Mouse (Mus musculus) erythroid progenitor cell, adult 5-6 weeks (primary cell): ENCODE measurements around the gene Zglp1. TPM values are rescaled to one million over a fixed set of nuclear protein-coding genes. Genes with fewer than 3 reads are reported as not detected.

Source experiments
- ATAC-seq: replicated peaks from 2 replicates; pipeline ENCODE4 v1.8.0; 2016; ENCODE audit warnings: moderate number of reproducible peaks, mild to moderate bottlenecking, moderate TSS enrichment, inconsistent platforms; ENCODE audit not compliant: poor library complexity, low FRiP score, severe bottlenecking
- total RNA-seq, 2 experiments: library from RNA; stranded (forward) in 1 of 2; stranded (reverse) in 1 of 2; fragments of 150-400 nt in 1 of 2; fragments of 186-747, 209-891 nt in 1 of 2; gene quantifications; 2 replicates each; pipeline versions ENCODE4 v1.2.3 to v1.2.4; 2015 to 2017; ENCODE audit warnings: low replicate concordance in 2 of 2

Zglp1 gene
- 6.8 TPM in 1 of 2 replicates, not detected in the other for total RNA-seq (2015; ENCODE audit: low replicate concordance)
- total RNA-seq (2017; ENCODE audit: low replicate concordance): not detected in 2 replicates

DNA sequence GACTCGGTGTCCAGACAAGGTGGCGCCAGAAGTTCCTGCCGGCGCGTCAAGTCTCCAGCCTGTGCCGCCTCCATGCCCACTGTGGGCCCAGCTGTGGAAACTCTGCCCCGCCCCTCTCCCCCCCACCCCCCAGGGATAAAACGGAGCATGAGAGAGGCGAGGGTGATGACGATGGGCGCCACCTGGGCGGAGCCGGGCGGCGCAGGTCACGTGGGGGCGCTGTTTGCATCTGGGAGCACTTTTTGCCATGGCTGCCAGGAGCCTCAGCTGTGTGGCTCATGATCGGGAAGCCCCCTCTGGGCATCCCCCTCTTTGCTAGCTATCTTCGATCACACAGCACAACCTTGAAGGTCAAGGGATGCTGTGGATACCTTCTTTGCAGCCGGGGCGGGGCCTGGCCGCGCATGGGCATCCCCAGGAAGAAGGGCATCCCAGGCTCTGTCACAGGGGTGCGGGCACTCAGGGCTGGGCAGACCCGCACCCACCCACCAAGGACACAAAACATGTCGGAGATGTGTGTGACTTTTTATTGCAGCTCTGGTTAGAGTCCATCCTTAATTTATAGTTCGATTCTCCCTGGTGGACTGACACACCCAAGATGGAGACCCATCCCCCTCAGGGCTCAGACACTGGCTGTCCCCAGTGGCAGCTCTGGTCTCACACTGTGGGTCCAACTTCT, at the start of gene Zglp1:
Gene Zglp1 (minus strand): TSS at position 88 of the 679 bp plus-strand sequence.
- ATAC-seq: no peak

- no peak for ATAC-seq
These were observed 48.2 kb upstream of the Zglp1 start for GRCm38 (mm10) chr9:21115105-21115504.

- ATAC-seq: no peak
These were observed 47.3 kb upstream of the Zglp1 start for GRCm38 (mm10) chr9:21114190-21114589.

GRCm38 (mm10) chr9:21113751-21114150, 46.9 kb upstream of the Zglp1 start:
- ATAC-seq: no peak

GRCm38 (mm10) chr9:21107607-21108237, 40.8 kb upstream of the Zglp1 start:
- no peak for ATAC-seq

GRCm38 (mm10) chr9:21105760-21106564, 39.1 kb upstream of the Zglp1 start:
- peak; percentile 92 for ATAC-seq

- ATAC-seq: no peak
These were observed 37.9 kb upstream of the Zglp1 start for GRCm38 (mm10) chr9:21104814-21105213.

DNA sequence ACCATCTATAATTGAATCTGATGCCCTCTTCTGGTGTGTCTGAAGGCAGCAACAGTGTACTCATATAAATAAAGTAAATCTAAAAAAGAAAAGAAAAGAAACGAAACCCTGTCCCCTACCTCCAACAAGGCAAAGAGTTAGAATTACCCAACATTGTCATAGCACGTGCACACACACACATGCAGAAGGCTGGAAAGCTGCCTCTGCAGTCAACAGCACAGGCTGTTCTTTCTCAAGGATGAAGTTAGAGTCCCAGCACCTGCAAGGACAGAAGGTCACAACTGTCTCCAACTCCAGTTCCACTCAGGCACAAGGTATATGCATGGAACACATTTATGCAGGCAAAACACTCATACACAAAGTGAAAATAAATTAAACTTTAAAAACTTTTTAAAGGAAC, 35.2 kb upstream of the Zglp1 start:
- no peak for ATAC-seq

- ATAC-seq: no peak
These were observed 33.7 kb upstream of the Zglp1 start for GRCm38 (mm10) chr9:21100447-21101161.

DNA sequence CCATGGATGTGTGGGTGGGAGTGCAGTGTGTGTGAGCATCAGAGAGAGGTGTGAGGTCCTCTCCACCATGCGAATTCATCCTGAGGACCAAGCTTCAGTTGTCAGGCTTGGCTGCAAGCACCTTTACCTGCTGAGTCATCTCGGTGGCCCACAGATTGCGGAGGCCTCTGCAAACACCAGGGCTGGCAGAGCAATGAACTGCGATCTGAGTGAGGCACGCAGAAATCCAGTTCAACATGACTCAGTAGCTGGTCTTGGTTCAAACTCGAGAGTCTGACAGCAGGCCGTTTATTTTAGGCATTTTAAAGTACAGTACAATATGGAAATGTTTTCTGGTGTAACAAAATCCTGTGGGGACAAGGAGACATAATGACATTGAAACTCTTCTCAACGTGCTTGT, 30.9 kb upstream of the Zglp1 start:
- peak; percentile 22 for ATAC-seq

DNA sequence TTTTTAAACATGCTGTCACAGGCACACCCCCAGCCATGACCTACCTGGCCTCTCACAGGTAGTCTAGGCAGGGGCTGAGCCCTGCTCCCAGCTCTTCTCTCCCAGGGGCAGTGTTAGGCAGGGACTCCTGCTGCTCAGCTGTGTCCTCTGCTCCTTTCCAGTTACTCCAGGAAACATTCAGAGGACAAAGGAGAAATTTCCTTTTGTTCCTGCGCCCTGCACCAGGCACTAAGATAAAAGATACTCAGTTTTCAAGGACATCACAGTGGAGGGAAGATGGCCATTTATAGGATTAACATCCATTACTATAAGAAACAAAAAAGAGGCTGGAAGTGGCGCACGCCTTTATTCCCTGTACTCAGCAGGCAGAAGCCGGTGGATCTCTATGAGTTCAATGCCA, 29.1 kb upstream of the Zglp1 start:
- no peak for ATAC-seq

DNA sequence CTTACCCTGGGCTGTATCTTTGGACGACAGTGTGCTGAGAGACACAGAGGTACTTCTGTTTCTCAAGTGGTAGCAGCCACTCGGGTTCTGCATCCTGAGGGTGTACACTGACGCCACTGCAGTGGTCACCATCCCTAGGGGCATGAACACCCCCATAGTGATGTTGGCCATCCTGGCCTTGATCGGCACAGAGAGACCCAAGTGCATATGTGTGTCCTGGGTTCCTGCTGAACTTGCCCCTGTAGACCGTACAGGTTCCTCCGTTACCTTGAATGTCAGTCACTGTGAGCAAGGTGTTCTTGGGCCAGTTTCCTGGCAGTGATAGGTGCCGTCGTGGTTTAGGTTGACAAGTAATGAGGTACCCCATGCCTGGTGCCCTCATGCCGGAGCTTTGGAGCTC, 26.5 kb upstream of the Zglp1 start:
- no peak for ATAC-seq

DNA sequence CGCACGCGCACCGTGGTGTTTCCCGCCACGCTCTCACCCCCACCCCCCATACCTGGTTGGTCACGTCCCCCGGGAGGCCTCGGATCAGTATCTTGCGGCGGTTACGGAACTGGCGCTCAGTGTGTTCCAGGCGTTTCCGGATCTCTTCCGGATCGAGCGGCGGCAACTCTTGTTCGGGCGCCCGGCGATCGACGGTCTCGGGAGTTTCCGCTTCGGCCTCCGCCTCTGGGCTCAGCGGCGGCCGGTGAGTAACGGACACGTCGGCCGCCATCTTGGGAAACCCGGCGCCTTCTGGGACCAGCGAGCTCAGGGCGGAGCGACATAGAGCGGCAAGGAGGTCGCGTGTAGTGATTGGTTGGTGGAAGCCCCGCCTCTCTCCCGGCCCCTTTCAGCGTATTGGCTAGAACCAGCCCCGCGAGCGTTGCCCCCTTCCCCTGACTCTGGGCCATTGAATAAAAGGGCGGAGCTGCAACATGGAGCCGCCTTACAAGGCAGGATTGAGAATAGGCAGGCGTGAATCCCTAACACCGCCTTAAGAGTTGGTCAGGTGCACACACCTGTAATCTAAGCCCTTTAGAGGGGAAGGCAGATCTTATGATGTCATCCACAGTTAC, 24.9 kb upstream of the Zglp1 start, which contains the start of the genes Gm38431 and Raver1:
Gene Gm38431 (minus strand): TSS at position 291 of the 614 bp plus-strand sequence.
Gene Raver1 (minus strand): TSS at position 302 of the 614 bp plus-strand sequence.
- ATAC-seq: peak; percentile 98

- ATAC-seq: peak; percentile 15; the same call in 1 of the 2 replicates
These were observed 24.2 kb upstream of the Zglp1 start for GRCm38 (mm10) chr9:21090972-21091706.

DNA sequence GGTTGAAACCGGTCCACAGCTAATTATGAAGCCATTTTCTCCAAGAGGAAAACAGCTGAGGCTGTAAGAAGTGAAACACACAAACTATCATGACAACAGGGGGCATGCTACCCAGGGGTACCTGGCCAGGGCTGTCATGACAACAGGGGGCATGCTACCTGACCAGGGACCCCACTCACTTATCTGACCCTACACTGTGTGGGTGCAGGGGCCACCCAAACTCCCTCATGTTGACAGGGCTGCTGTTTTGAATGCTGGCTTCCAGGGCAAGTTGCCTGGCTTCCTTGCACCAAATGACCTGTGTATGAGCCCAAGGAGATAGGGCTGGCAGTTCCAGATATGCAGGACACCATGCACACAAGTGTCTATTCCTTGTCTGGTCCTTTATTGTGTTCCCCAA, 23.6 kb upstream of the Zglp1 start:
- no peak for ATAC-seq

GRCm38 (mm10) chr9:21083324-21083723, 16.4 kb upstream of the Zglp1 start:
- ATAC-seq: no peak

- no peak for ATAC-seq
These were observed 14.2 kb upstream of the Zglp1 start for GRCm38 (mm10) chr9:21081127-21081526.

DNA sequence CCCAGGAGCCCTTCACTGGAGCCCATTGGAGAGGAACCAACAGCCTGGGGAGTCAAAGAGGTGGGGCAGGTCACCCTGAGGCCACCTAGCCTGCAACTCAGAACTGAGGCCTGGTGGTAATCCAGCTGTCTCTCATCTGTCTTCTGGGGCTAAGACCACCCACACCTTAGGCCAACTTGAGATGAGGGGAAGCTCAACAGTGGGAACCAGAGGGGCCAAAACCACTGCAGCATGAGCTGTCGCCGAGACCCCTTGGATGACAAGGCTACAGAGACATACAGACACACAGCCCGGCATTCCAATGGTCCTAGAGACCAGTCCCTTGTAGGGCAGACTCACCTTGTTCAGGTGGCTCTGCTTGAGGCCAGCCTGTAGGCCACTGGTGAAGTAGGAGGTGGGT, 8.7 kb upstream of the Zglp1 start:
- ATAC-seq: no peak

- no peak for ATAC-seq
These were observed 7.3 kb upstream of the Zglp1 start for GRCm38 (mm10) chr9:21074173-21074572.
